Mouse (Mus musculus) neural tube, embryonic 11.5 days (tissue): ENCODE results near the gene Arhgef2. TPM values are rescaled to one million over a fixed set of nuclear protein-coding genes. Genes with fewer than 3 reads are reported as not detected.
"Not testable (repeated sequence)": the region's sequence is repeated elsewhere in the genome, so short reads cannot be mapped to it uniquely, and the experiment has no call there.

Experiments
- ATAC-seq: fragments of 200-750 bp; cut with Nextera tagmentation; 2 replicates; pipeline ENCODE4 v1.8.0; 2017; ENCODE audit warnings: moderate number of reproducible peaks, mild to moderate bottlenecking, moderate TSS enrichment, moderate library complexity; ENCODE audit not compliant: insufficient read depth, low FRiP score, low TSS enrichment
- DNase-seq: peaks from one replicate; pipeline ENCODE4 v3.0.0-alpha.2; 2015; ENCODE audit warnings: low spot score
- H3K27ac ChIP-seq: fragments of 300-500 bp; sonication (generic); 2 replicates; pipeline ENCODE4 v1.5.1; 2014; ENCODE audit warnings: low read depth, mild to moderate bottlenecking, low read length
- H3K27me3 ChIP-seq: fragments of 300-500 bp; sonication (generic); 2 replicates; pipeline ENCODE4 v1.6.1; 2014; ENCODE audit warnings: mild to moderate bottlenecking, low read length, mixed read lengths; ENCODE audit not compliant: control insufficient read depth, insufficient read depth
- H3K36me3 ChIP-seq: fragments of 300-500 bp; sonication (generic); 2 replicates; pipeline ENCODE4 v1.6.1; 2014; ENCODE audit warnings: mild to moderate bottlenecking, low read length, moderate library complexity, mixed read lengths; ENCODE audit not compliant: control insufficient read depth, insufficient read depth
- H3K4me1 ChIP-seq: fragments of 300-500 bp; sonication (generic); 2 replicates; pipeline ENCODE4 v1.6.1; 2014; ENCODE audit warnings: low read length, mixed read lengths; ENCODE audit not compliant: control insufficient read depth, insufficient read depth
- H3K4me2 ChIP-seq: fragments of 300-500 bp; sonication (generic); 2 replicates; pipeline ENCODE4 v1.6.1; 2014; ENCODE audit warnings: low read depth, mild to moderate bottlenecking, moderate library complexity
- H3K4me3 ChIP-seq: fragments of 300-500 bp; sonication (generic); 2 replicates; pipeline ENCODE4 v1.5.1; 2014; ENCODE audit warnings: low read depth, low read length
- H3K9ac ChIP-seq: fragments of 300-500 bp; sonication (generic); 2 replicates; pipeline ENCODE4 v1.6.1; 2014; ENCODE audit warnings: mild to moderate bottlenecking, low read length
- H3K9me3 ChIP-seq: fragments of 300-500 bp; sonication (generic); 2 replicates; pipeline ENCODE4 v1.6.1; 2016; ENCODE audit warnings: low read length; ENCODE audit not compliant: control insufficient read depth
- WGBS: fragments of 180-500 bp; shearing (Covaris S2); extraction: QIAGEN DNeasy Blood & Tissue Kit; methylation state at CpG from one replicate; pipeline ENCODE4 v1.1.7; 2014; 5-methylcytosine and 5-hydroxymethylcytosine counted together
- polyA plus RNA-seq: library from polyadenylated mRNA; unstranded; fragments of >200 nt; fragmentation: Nextera tagmentation; extraction: Ambion mirVana; gene quantifications from 2 replicates; pipeline ENCODE4 v1.2.1, GENCODE M21; 2014

Gene Arhgef2
- polyA plus RNA-seq, 1 experiment from 2014 or later, result 145 TPM

- Histone ChIP-seq H3K27me3 (no peaks in the 10 kb centered on the region), H3K36me3 (peaks cover 51% of the 10 kb centered on the region), H3K9ac (no peak overlapping the region), H3K27ac (no peak overlapping the region), H3K9me3 (no peaks in the 10 kb centered on the region), H3K4me3 (no peak overlapping the region), H3K4me2 (no peak overlapping the region), H3K4me1 (no peaks in the 10 kb centered on the region)
- 96% methylated on average over 2 of the region's 2 CpGs for WGBS
- ATAC-seq, result no peak
- no peak for DNase-seq
These were observed 37.2 kb upstream of the Arhgef2 start for GRCm38 (mm10) chr3:88568615-88569014.

GRCm38 (mm10) chr3:88569093-88569492, 36.7 kb upstream of the Arhgef2 start:
- Histone ChIP-seq H3K36me3 (peaks cover 46% of the 10 kb centered on the region), H3K9ac (no peak overlapping the region), H3K27me3 (no peaks in the 10 kb centered on the region), H3K27ac (no peak overlapping the region), H3K4me2 (no peak overlapping the region), H3K4me3 (no peak overlapping the region), H3K4me1 (no peaks in the 10 kb centered on the region), H3K9me3 (no peaks in the 10 kb centered on the region)
- ATAC-seq (no peak), DNase-seq (no peak)
- 98% methylated on average over 2 of the region's 2 CpGs for WGBS

- no peak overlapping the region for H3K4me3 ChIP-seq
- WGBS, result 90% methylated on average over 5 of the region's 5 CpGs
- peaks cover 41% of the 10 kb centered on the region for H3K36me3 ChIP-seq
- H3K9me3 ChIP-seq, result no peaks in the 10 kb centered on the region
- no peak for DNase-seq
- H3K9ac ChIP-seq, result no peak overlapping the region
- no peak for ATAC-seq
- no peaks in the 10 kb centered on the region for H3K27me3 ChIP-seq
- no peaks in the 10 kb centered on the region for H3K4me1 ChIP-seq
- H3K27ac ChIP-seq, result no peak overlapping the region
- no peak overlapping the region for H3K4me2 ChIP-seq
These were observed 36.1 kb upstream of the Arhgef2 start for GRCm38 (mm10) chr3:88569694-88570093.

- DNase-seq (no peak), ATAC-seq (no peak)
- Histone ChIP-seq H3K4me2 (no peak overlapping the region), H3K36me3 (peaks cover 36% of the 10 kb centered on the region), H3K9ac (no peak overlapping the region), H3K9me3 (no peaks in the 10 kb centered on the region), H3K27ac (no peak overlapping the region), H3K4me1 (no peaks in the 10 kb centered on the region), H3K27me3 (no peaks in the 10 kb centered on the region), H3K4me3 (no peak overlapping the region)
- 96% methylated on average over 10 of the region's 10 CpGs for WGBS
These were observed 35.4 kb upstream of the Arhgef2 start for GRCm38 (mm10) chr3:88570341-88570740.

- 80% methylated on average over 1 of the region's 1 CpGs for WGBS
- no peak overlapping the region for H3K27ac ChIP-seq
- H3K27me3 ChIP-seq, result no peaks in the 10 kb centered on the region
- no peak overlapping the region for H3K4me2 ChIP-seq
- no peaks in the 10 kb centered on the region for H3K9me3 ChIP-seq
- H3K36me3 ChIP-seq, result peaks cover 23% of the 10 kb centered on the region
- DNase-seq, result no peak
- no peak overlapping the region for H3K4me3 ChIP-seq
- ATAC-seq, result no peak
- no peaks in the 10 kb centered on the region for H3K4me1 ChIP-seq
- H3K9ac ChIP-seq, result no peak overlapping the region
These were observed 33.9 kb upstream of the Arhgef2 start for GRCm38 (mm10) chr3:88571856-88572255.

GRCm38 (mm10) chr3:88572835-88573234, 32.9 kb upstream of the Arhgef2 start:
- H3K9me3 ChIP-seq, result no peaks in the 10 kb centered on the region
- no peak overlapping the region for H3K4me2 ChIP-seq
- WGBS, result 73% methylated on average over 2 of the region's 2 CpGs
- no peak for ATAC-seq
- no peaks in the 10 kb centered on the region for H3K4me1 ChIP-seq
- no peak overlapping the region for H3K9ac ChIP-seq
- no peak overlapping the region for H3K27ac ChIP-seq
- DNase-seq, result no peak
- peaks cover 18% of the 10 kb centered on the region for H3K36me3 ChIP-seq
- no peaks in the 10 kb centered on the region for H3K27me3 ChIP-seq
- H3K4me3 ChIP-seq, result no peak overlapping the region

- H3K4me2 ChIP-seq, result no peak overlapping the region
- H3K27ac ChIP-seq, result no peak overlapping the region
- ATAC-seq (no peak), DNase-seq (no peak)
- peaks cover 10% of the 10 kb centered on the region for H3K36me3 ChIP-seq
- no peak overlapping the region for H3K4me3 ChIP-seq
- no peak overlapping the region for H3K9ac ChIP-seq
- H3K4me1 ChIP-seq, result no peaks in the 10 kb centered on the region
- no peaks in the 10 kb centered on the region for H3K9me3 ChIP-seq
- 83% methylated on average over 2 of the region's 2 CpGs for WGBS
- no peaks in the 10 kb centered on the region for H3K27me3 ChIP-seq
These were observed 32.0 kb upstream of the Arhgef2 start for GRCm38 (mm10) chr3:88573810-88574209.

- no peaks in the 10 kb centered on the region for H3K27me3 ChIP-seq
- no peaks in the 10 kb centered on the region for H3K9me3 ChIP-seq
- no peaks in the 10 kb centered on the region for H3K36me3 ChIP-seq
- ATAC-seq (no peak), DNase-seq (no peak)
- no peak within 1 kb of the TSS for H3K9ac ChIP-seq
- no peak within 1 kb of the TSS for H3K4me3 ChIP-seq
- H3K27ac ChIP-seq, result no peak within 1 kb of the TSS
- H3K4me1 ChIP-seq, result 0 out of 2 replicates have a peak, but pooled peaks cover 3% of the 10 kb centered on the region
- WGBS, result 87% methylated on average over 3 of the region's 3 CpGs
- H3K4me2 ChIP-seq, result no peak within 1 kb of the TSS
These were observed 30.2 kb upstream of the Arhgef2 start, which contains the start of gene Ssr2 for GRCm38 (mm10) chr3:88575540-88575939. TSS of gene Ssr2 (plus strand) at chr3:88575876.

GRCm38 (mm10) chr3:88577846-88578245, 27.9 kb upstream of the Arhgef2 start:
- H3K4me2 ChIP-seq, H3K4me3 ChIP-seq, H3K27me3 ChIP-seq, ATAC-seq, H3K4me1 ChIP-seq, H3K9me3 ChIP-seq, H3K27ac ChIP-seq, DNase-seq, H3K36me3 ChIP-seq, H3K9ac ChIP-seq: not testable (repeated sequence)
- 87% methylated on average over 5 of the region's 5 CpGs for WGBS
